Mouse (Mus musculus): ENCODE results near the gene Kat2b. TPM values are rescaled to one million over a fixed set of nuclear protein-coding genes. Genes with fewer than 3 reads are reported as not detected.
A peak's percentile ranks its signal among the peaks of the same experiment; 100 is the strongest.
"Not testable (repeated sequence)": the region's sequence is repeated elsewhere in the genome, so short reads cannot be mapped to it uniquely, and the experiment has no call there.

Kat2b gene
- polyA plus RNA-seq, 1 experiment from 2014 or later: 8.7 TPM

DNA sequence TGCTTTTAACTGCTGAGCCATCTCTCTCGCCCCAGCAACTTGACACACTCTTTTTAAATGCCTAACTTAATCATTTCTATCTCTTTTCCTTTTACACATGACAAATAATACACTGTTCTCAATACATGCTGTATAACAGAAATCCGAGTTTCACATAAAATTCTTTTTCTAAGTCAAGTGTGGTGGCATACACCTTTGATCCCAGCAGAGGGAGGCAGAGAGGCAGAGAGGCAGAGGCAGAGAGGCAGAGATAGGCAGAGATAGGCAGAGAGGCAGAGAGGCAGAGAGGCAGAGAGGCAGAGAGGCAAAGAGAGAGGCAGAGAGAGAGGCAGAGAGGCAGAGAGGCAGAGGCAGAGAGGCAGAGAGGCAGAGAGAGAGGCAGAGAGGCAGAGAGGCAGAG is 90.7 kb downstream of the Kat2b start:
- ATAC-seq: not testable (repeated sequence)

DNA sequence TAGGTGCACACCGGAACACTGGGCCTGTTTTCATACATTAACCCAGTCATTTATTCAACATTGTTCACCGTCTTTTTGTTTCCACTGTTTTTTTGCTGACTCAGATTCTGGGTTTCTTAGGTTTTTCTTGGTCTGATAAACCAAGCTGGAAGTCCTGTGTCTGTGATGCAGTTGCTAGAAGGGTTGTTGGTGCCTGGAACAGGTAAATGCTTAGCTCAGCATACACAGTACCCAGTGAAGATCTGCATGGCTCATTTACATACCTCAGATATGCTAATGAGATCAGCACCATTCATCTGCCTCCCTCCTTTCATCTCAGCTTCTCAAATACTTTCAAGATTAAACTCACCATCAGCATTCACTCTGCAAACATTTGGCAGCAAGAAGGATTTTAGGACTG is 92.0 kb downstream of the Kat2b start:
- Histone ChIP-seq H3K36me3 (ENCODE audit: control insufficient read depth, insufficient read depth, low read length) (peaks cover 11% of the 10 kb centered on the region), H3K27me3 (ENCODE audit: control insufficient read depth, insufficient read depth, low read depth, low read length) (no peaks in the 10 kb centered on the region), H3K4me2 (ENCODE audit: low read length) (no peak overlapping the region), H3K4me1 (ENCODE audit: control insufficient read depth, insufficient read depth, low read length) (peaks cover 9% of the 10 kb centered on the region), H3K9ac (ENCODE audit: low read depth, low read length) (no peak overlapping the region), H3K4me3 (ENCODE audit: low read depth, low read length) (no peak overlapping the region), H3K27ac (ENCODE audit: low read length) (no peak overlapping the region), H3K9me3 (replicated peaks; ENCODE audit: control insufficient read depth, low read length, poor library complexity, severe bottlenecking) (no peaks in the 10 kb centered on the region)
- WGBS: 70% methylated on average over 2 of the region's 2 CpGs
- peak; percentile 89 for ATAC-seq

More for the DNA sequence above, 90.7 kb downstream of the Kat2b start:
- not testable (repeated sequence) for H3K4me1 ChIP-seq (ENCODE audit: control insufficient read depth, insufficient read depth, low read length); H3K27ac ChIP-seq (ENCODE audit: low read length); H3K4me2 ChIP-seq (ENCODE audit: low read length); H3K9me3 ChIP-seq (replicated peaks; ENCODE audit: control insufficient read depth, low read length, poor library complexity, severe bottlenecking); H3K9ac ChIP-seq (ENCODE audit: low read depth, low read length); H3K27me3 ChIP-seq (ENCODE audit: control insufficient read depth, insufficient read depth, low read depth, low read length); H3K4me3 ChIP-seq (ENCODE audit: low read depth, low read length)
- 78% methylated on average over 2 of the region's 2 CpGs for WGBS
- peaks cover 19% of the 10 kb centered on the region for H3K36me3 ChIP-seq (ENCODE audit: control insufficient read depth, insufficient read depth, low read length)

DNA sequence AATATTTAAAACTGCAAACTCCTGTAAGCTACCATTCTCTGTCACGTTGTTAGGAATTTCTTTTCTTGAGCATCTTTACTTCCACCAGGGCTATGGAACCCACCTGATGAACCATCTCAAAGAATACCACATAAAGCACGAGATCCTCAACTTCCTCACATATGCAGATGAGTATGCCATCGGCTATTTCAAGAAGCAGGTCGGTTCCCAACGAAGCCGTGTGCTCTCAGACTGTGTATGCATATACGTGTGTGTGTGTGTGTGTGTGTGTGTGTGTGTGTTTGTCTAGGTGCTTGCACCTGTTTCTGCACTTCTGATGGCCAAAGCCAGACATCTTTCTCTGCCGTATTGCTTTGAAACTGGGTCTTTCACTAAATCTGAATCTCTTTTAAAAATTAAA is 92.6 kb downstream of the Kat2b start:
- peaks cover 11% of the 10 kb centered on the region for H3K36me3 ChIP-seq (ENCODE audit: control insufficient read depth, insufficient read depth, low read length)
- H3K27ac ChIP-seq (ENCODE audit: low read length): no peak overlapping the region
- H3K4me3 ChIP-seq (ENCODE audit: low read depth, low read length): no peak overlapping the region
- no peaks in the 10 kb centered on the region for H3K9me3 ChIP-seq (replicated peaks; ENCODE audit: control insufficient read depth, low read length, poor library complexity, severe bottlenecking)
- peak; percentile 61 for ATAC-seq
- WGBS: 61% methylated on average over 8 of the region's 8 CpGs
- no peaks in the 10 kb centered on the region for H3K27me3 ChIP-seq (ENCODE audit: control insufficient read depth, insufficient read depth, low read depth, low read length)
- H3K9ac ChIP-seq (ENCODE audit: low read depth, low read length): no peak overlapping the region
- peaks cover 9% of the 10 kb centered on the region for H3K4me1 ChIP-seq (ENCODE audit: control insufficient read depth, insufficient read depth, low read length)
- no peak overlapping the region for H3K4me2 ChIP-seq (ENCODE audit: low read length)

DNA sequence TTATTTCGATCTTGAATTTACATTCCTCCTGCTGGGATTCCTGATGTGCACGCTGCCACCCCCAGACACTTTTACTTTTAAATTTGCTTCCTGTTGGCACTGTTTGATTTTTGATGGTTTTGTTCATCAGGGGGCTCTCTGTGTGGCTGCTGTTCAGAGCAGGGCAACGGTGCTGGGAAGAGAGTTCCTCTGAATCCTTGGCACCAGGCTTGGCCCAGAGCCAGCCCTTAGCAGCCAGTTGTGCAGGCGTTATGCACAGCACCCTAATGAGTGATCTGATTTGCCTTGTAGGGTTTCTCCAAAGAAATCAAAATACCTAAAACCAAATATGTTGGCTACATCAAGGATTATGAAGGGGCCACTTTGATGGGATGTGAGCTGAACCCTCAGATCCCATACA is 93.1 kb downstream of the Kat2b start:
- peaks cover 7% of the 10 kb centered on the region for H3K36me3 ChIP-seq (ENCODE audit: control insufficient read depth, insufficient read depth, low read length)
- H3K9ac ChIP-seq (ENCODE audit: low read depth, low read length): no peak overlapping the region
- H3K4me1 ChIP-seq (ENCODE audit: control insufficient read depth, insufficient read depth, low read length): peaks cover 9% of the 10 kb centered on the region
- peak; percentile 80 for ATAC-seq
- H3K27ac ChIP-seq (ENCODE audit: low read length): 0 out of 2 replicates have a peak overlapping the region, but pooled peaks have one; percentile 18
- H3K27me3 ChIP-seq (ENCODE audit: control insufficient read depth, insufficient read depth, low read depth, low read length): no peaks in the 10 kb centered on the region
- 37% methylated on average over 4 of the region's 4 CpGs for WGBS
- no peak overlapping the region for H3K4me3 ChIP-seq (ENCODE audit: low read depth, low read length)
- no peak overlapping the region for H3K4me2 ChIP-seq (ENCODE audit: low read length)
- no peaks in the 10 kb centered on the region for H3K9me3 ChIP-seq (replicated peaks; ENCODE audit: control insufficient read depth, low read length, poor library complexity, severe bottlenecking)

DNA sequence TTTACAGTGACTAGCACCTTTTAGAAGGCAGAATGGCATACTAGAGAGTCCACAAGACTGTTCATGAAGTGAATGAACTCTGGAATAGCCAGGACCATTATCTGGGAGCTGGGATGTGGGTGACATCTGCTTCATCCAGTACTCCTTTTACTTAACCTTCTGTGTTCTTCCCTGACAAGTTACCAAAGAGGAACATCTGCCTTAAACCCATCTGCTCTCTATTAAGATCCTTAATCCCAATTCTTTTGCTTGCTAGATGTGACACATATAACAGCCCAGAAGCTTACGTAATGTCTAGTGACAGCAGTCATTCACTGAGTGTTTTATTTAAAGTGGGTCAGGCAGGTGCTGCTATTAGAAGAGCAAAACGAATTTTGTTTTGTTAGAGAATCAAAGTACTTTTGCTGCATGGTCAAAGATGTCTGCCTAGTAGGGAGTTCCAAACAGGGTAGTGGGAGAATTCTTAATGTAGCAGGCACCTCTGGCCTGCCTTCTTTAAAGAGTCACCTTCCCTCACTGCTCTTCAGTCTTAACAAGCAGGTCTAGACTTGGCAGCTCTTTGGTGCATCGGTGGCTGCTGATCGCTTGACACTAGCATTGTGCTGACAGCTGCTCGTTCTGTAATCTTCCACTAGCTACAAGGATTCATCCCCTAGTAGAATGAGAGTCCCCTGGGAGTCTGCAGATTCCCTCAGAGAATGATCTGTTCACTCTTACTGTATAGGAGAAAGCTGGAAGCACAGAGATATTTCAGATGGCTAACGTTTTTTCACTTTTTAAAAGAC is 94.6 kb downstream of the Kat2b start:
- no peaks in the 10 kb centered on the region for H3K9me3 ChIP-seq (replicated peaks; ENCODE audit: control insufficient read depth, low read length, poor library complexity, severe bottlenecking)
- H3K4me3 ChIP-seq (ENCODE audit: low read depth, low read length): no peak overlapping the region
- no peak overlapping the region for H3K4me2 ChIP-seq (ENCODE audit: low read length)
- H3K36me3 ChIP-seq (ENCODE audit: control insufficient read depth, insufficient read depth, low read length): peaks cover 5% of the 10 kb centered on the region; the same call in 1 of the 2 replicates
- H3K4me1 ChIP-seq (ENCODE audit: control insufficient read depth, insufficient read depth, low read length): peaks cover 9% of the 10 kb centered on the region
- no peak overlapping the region for H3K9ac ChIP-seq (ENCODE audit: low read depth, low read length)
- ATAC-seq: no peak
- H3K27me3 ChIP-seq (ENCODE audit: control insufficient read depth, insufficient read depth, low read depth, low read length): no peaks in the 10 kb centered on the region
- WGBS: 58% methylated on average over 6 of the region's 6 CpGs
- no peak overlapping the region for H3K27ac ChIP-seq (ENCODE audit: low read length)

DNA sequence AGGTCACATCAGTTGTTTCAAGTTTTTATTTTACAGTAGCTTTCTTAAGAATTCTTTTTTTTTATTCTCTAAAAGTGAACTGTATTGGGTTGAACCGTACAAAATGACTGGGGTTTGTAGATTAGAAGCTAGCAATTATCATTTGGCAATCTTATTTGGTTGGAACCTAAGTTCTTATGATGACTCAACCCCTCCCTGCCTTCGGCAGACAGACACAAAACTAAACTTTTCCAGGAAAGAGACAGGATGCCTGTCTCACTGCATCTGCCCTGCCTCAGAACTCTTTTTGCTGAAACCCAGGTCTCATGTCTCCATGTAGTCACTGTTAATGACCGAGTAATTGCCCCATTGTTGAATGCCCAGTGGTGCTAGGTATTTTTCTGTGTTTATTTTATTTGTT is 97.6 kb downstream of the Kat2b start:
- H3K36me3 ChIP-seq (ENCODE audit: control insufficient read depth, insufficient read depth, low read length): peaks cover 10% of the 10 kb centered on the region
- H3K27ac ChIP-seq (ENCODE audit: low read length): no peak overlapping the region
- no peak overlapping the region for H3K9ac ChIP-seq (ENCODE audit: low read depth, low read length)
- H3K4me1 ChIP-seq (ENCODE audit: control insufficient read depth, insufficient read depth, low read length): peaks cover 3% of the 10 kb centered on the region; the same call in 1 of the 2 replicates
- ATAC-seq: no peak
- no peaks in the 10 kb centered on the region for H3K9me3 ChIP-seq (replicated peaks; ENCODE audit: control insufficient read depth, low read length, poor library complexity, severe bottlenecking)
- no peak overlapping the region for H3K4me2 ChIP-seq (ENCODE audit: low read length)
- H3K27me3 ChIP-seq (ENCODE audit: control insufficient read depth, insufficient read depth, low read depth, low read length): no peaks in the 10 kb centered on the region
- H3K4me3 ChIP-seq (ENCODE audit: low read depth, low read length): no peak overlapping the region
- WGBS: 95% methylated on average over 3 of the region's 3 CpGs

DNA sequence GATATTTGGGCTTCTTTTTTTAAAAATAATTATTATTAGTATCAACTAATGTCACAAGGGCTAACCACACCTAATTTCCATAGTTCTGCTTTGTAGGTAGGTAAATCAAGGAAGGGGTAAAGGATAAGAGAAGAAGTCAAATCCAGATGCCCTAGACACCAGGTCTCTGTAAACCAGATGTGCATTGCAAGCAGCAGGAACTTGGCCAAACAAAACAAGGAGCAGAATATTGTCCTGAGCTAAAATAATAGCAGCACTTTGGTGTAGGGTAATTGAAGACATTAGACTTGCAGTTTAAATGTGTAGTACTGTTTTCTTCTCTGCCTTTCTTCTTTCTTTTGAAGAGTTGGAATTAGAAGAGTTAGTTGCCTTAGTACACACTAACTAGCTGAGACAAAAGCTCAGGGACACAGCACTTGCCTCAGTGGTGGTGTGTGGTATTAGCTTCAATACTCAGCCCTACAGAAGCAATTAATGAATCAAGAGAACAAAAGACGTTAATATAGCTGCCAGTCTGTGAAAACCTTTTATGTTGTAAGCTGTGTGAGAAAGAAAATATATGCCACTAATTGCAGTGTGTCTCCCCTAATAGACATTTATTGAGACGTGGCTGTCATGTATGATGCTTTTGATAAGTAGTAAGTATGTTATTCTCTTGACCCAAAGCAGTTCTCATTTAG is 98.2 kb downstream of the Kat2b start:
- H3K36me3 ChIP-seq (ENCODE audit: control insufficient read depth, insufficient read depth, low read length): peaks cover 10% of the 10 kb centered on the region
- no peaks in the 10 kb centered on the region for H3K9me3 ChIP-seq (replicated peaks; ENCODE audit: control insufficient read depth, low read length, poor library complexity, severe bottlenecking)
- peaks cover 2% of the 10 kb centered on the region; the same call in 1 of the 2 replicates for H3K4me1 ChIP-seq (ENCODE audit: control insufficient read depth, insufficient read depth, low read length)
- H3K4me3 ChIP-seq (ENCODE audit: low read depth, low read length): no peak overlapping the region
- H3K27ac ChIP-seq (ENCODE audit: low read length): no peak overlapping the region
- H3K27me3 ChIP-seq (ENCODE audit: control insufficient read depth, insufficient read depth, low read depth, low read length): no peaks in the 10 kb centered on the region
- no peak for ATAC-seq
- H3K9ac ChIP-seq (ENCODE audit: low read depth, low read length): no peak overlapping the region
- H3K4me2 ChIP-seq (ENCODE audit: low read length): no peak overlapping the region
- 72% methylated on average over 2 of the region's 2 CpGs for WGBS

DNA sequence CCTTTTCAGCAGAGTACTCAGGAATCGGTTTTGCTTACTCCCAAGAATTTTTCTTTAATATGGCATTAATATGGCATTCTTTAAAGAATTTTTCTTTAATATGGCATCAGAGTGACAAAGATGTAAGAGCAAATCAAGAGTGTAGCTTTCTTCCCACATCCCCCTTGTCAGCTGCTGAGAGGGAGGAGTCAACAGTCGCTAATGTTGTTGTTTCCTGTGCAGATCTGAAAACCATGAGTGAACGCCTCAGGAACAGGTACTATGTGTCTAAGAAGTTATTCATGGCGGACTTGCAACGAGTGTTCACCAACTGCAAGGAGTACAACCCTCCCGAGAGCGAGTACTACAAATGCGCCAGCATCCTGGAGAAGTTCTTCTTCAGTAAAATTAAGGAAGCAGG is 103.8 kb downstream of the Kat2b start:
- H3K36me3 ChIP-seq (ENCODE audit: control insufficient read depth, insufficient read depth, low read length): peaks cover 5% of the 10 kb centered on the region
- 96% methylated on average over 8 of the region's 8 CpGs for WGBS

DNA sequence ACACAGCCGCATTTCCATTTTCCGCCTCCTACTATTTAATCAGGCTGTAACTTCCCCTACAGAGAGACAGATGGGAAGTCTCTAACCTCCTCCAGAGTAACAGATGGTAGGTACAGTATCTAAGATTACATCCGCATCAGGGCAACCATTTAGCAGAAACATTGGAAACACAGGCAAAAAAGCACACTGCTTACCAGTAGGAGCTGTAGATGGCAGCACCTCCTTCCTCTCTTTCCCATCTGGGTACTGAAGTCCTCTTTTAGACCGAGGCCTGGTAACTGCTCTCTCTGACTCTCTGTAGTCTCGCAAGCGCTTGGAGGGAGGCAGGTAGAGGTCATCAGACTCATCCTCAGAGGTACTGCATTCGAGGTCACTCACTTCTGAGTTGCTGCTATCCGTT is 112.1 kb downstream of the Kat2b start:
- peak; percentile 72; the same call in 1 of the 2 replicates for ATAC-seq
- Histone ChIP-seq H3K27ac (ENCODE audit: low read length) (no peak overlapping the region), H3K4me3 (ENCODE audit: low read depth, low read length) (no peak overlapping the region), H3K9me3 (replicated peaks; ENCODE audit: control insufficient read depth, low read length, poor library complexity, severe bottlenecking) (no peaks in the 10 kb centered on the region), H3K4me1 (ENCODE audit: control insufficient read depth, insufficient read depth, low read length) (no peaks in the 10 kb centered on the region), H3K27me3 (ENCODE audit: control insufficient read depth, insufficient read depth, low read depth, low read length) (no peaks in the 10 kb centered on the region), H3K4me2 (ENCODE audit: low read length) (no peak overlapping the region), H3K36me3 (ENCODE audit: control insufficient read depth, insufficient read depth, low read length) (no peaks in the 10 kb centered on the region), H3K9ac (ENCODE audit: low read depth, low read length) (peak overlapping the region; percentile 25; the same call in 1 of the 2 replicates)
- WGBS: 70% methylated on average over 8 of the region's 8 CpGs

More for the DNA sequence above, 103.8 kb downstream of the Kat2b start:
- no peak for ATAC-seq
- Histone ChIP-seq H3K27ac (ENCODE audit: low read length) (no peak overlapping the region), H3K9ac (ENCODE audit: low read depth, low read length) (no peak overlapping the region), H3K4me2 (ENCODE audit: low read length) (no peak overlapping the region), H3K9me3 (replicated peaks; ENCODE audit: control insufficient read depth, low read length, poor library complexity, severe bottlenecking) (no peaks in the 10 kb centered on the region), H3K4me1 (ENCODE audit: control insufficient read depth, insufficient read depth, low read length) (no peaks in the 10 kb centered on the region), H3K27me3 (ENCODE audit: control insufficient read depth, insufficient read depth, low read depth, low read length) (no peaks in the 10 kb centered on the region), H3K4me3 (ENCODE audit: low read depth, low read length) (no peak overlapping the region)

Measured in midbrain, embryonic 16.5 days (tissue).